Mouse (Mus musculus) NIH3T3 (cell line): ENCODE measurements around the gene Olfr1388.
"Not testable (repeated sequence)": the region's sequence is repeated elsewhere in the genome, so short reads cannot be mapped to it uniquely, and the experiment has no call there.

ENCODE experiments used
- DNase-seq: peaks from one replicate; pipeline ENCODE4 v3.0.0-alpha.2; 2012; ENCODE audit warnings: low read depth

Gene Olfr1388

GRCm38 (mm10) chr11:49436411-49436810, at the start of gene Olfr1388:
Gene Olfr1388, plus strand, starts transcription at chr11:49436624.
- DNase-seq = peak; percentile 7

- DNase-seq = not testable (repeated sequence)
Measured at GRCm38 (mm10) chr11:49392707-49393106, 43.7 kb upstream of the Olfr1388 start.

GRCm38 (mm10) chr11:49406784-49407183, 29.6 kb upstream of the Olfr1388 start:
- DNase-seq = no peak

- peak; percentile 62 for DNase-seq
Measured at GRCm38 (mm10) chr11:49410540-49410939, 25.9 kb upstream of the Olfr1388 start.

GRCm38 (mm10) chr11:49422767-49423166, 13.7 kb upstream of the Olfr1388 start, which contains the start of gene Olfr1389:
Gene Olfr1389, plus strand, starts transcription at chr11:49423067.
- DNase-seq = no peak

GRCm38 (mm10) chr11:49425257-49425927, 11.0 kb upstream of the Olfr1388 start:
- DNase-seq = no peak

- peak; percentile 28 for DNase-seq
Measured at GRCm38 (mm10) chr11:49429641-49430040, 6.8 kb upstream of the Olfr1388 start.

GRCm38 (mm10) chr11:49455043-49455442, 18.6 kb downstream of the Olfr1388 start, which contains the start of gene Olfr1387:
Gene Olfr1387, plus strand, starts transcription at chr11:49455343.
- no peak for DNase-seq

- DNase-seq = not testable (repeated sequence)
Measured at GRCm38 (mm10) chr11:49464746-49465145, 28.3 kb downstream of the Olfr1388 start, which contains the start of gene Olfr1386. Gene Olfr1386, plus strand, starts transcription at chr11:49465046.

GRCm38 (mm10) chr11:49485973-49486372, 49.5 kb downstream of the Olfr1388 start:
- no peak for DNase-seq

GRCm38 (mm10) chr11:49488770-49489169, 52.3 kb downstream of the Olfr1388 start, which contains the start of gene Olfr1385:
Gene Olfr1385, plus strand, starts transcription at chr11:49489070.
- not testable (repeated sequence) for DNase-seq
